Mouse (Mus musculus) spleen, adult 2 months (tissue): ENCODE measurements at regions not wholly inside any gene's neighbourhood (a gene's known extent, or its start where the extent isn't known, plus 50 kb on each side); places are given as distances from the start of the nearest gene placed in this dataset.

Experiments used
- DNase-seq, 2 experiments: peaks; one replicate each; pipeline versions ENCODE4 v3.0.0 to v3.0.0-alpha.2; 2012 to 2021; ENCODE audit warnings: low spot score in 2 of 2, low read depth in 1 of 2
- H3K27ac ChIP-seq: fragments of 200-500 bp; 2 replicates; pipeline ENCODE4 v1.5.1; 2012; ENCODE audit warnings: low read length, inconsistent platforms; ENCODE audit not compliant: insufficient read depth
- H3K27me3 ChIP-seq: fragments of 200-500 bp; 2 replicates; pipeline ENCODE4 v1.6.1; 2012; ENCODE audit warnings: mild to moderate bottlenecking, moderate library complexity, low read length, inconsistent platforms; ENCODE audit not compliant: control insufficient read depth, insufficient read depth
- H3K36me3 ChIP-seq: fragments of 200-500 bp; 2 replicates; pipeline ENCODE4 v1.6.1; 2012; ENCODE audit warnings: mild to moderate bottlenecking, low read length, inconsistent platforms; ENCODE audit not compliant: control insufficient read depth, insufficient read depth
- H3K4me1 ChIP-seq: fragments of 200-500 bp; 2 replicates; pipeline ENCODE4 v1.6.1; 2011; ENCODE audit warnings: inconsistent platforms; ENCODE audit not compliant: control insufficient read depth, insufficient read depth, insufficient read length
- H3K4me3 ChIP-seq: fragments of 200-500 bp; 2 replicates; pipeline ENCODE4 v1.5.1; 2011; ENCODE audit warnings: mild to moderate bottlenecking, inconsistent platforms; ENCODE audit not compliant: insufficient read depth, insufficient read length; ENCODE audit errors: extremely low read depth
- CTCF ChIP-seq: fragments of 200-500 bp; IDR thresholded peaks from 2 replicates; pipeline ENCODE4 v1.5.1; 2011; ENCODE audit warnings: mild to moderate bottlenecking, inconsistent platforms; ENCODE audit not compliant: insufficient read depth, insufficient read length, insufficient replicate concordance; ENCODE audit errors: extremely low read depth
- POLR2A ChIP-seq: fragments of 200-500 bp; IDR thresholded peaks from 2 replicates; pipeline ENCODE4 v1.6.1; 2011; ENCODE audit warnings: low read depth, low read length, inconsistent platforms
- WGBS: fragments of 180-500 bp; shearing (Covaris S2); methylation state at CpG from one replicate; pipeline ENCODE4 v1.1.7; 2018; 5-methylcytosine and 5-hydroxymethylcytosine counted together

- H3K4me1 ChIP-seq, result no peaks in the 10 kb centered on the region
- H3K27ac ChIP-seq, result no peak overlapping the region
- no peak for DNase-seq
- H3K27me3 ChIP-seq, result no peaks in the 10 kb centered on the region
- H3K36me3 ChIP-seq, result no peaks in the 10 kb centered on the region
- no peak overlapping the region for H3K4me3 ChIP-seq
- 52% methylated on average over 3 of the region's 3 CpGs for WGBS
- TF ChIP-seq CTCF (no peak), POLR2A (no peak)
Measured at GRCm38 (mm10) chr8:115486904-115487303, 220.7 kb downstream of the Maf start.

- Histone ChIP-seq H3K4me1 (no peaks in the 10 kb centered on the region), H3K36me3 (no peaks in the 10 kb centered on the region), H3K27me3 (no peaks in the 10 kb centered on the region), H3K4me3 (no peak overlapping the region), H3K27ac (no peak overlapping the region)
- WGBS, result 91% methylated on average over 7 of the region's 7 CpGs
- TF ChIP-seq POLR2A, result no peak
- TF ChIP-seq CTCF, result no peak
- DNase-seq, result no peak
Measured at GRCm38 (mm10) chr8:115481136-115481535, 226.5 kb downstream of the Maf start.

GRCm38 (mm10) chr8:115478406-115479060 lies 229.1 kb downstream of the Maf start:
- DNase-seq, result no peak
- no peak overlapping the region for H3K27ac ChIP-seq
- H3K4me3 ChIP-seq, result no peak overlapping the region
- no peak for TF ChIP-seq POLR2A
- no peaks in the 10 kb centered on the region for H3K27me3 ChIP-seq
- H3K36me3 ChIP-seq, result no peaks in the 10 kb centered on the region
- WGBS, result 87% methylated on average over 11 of the region's 11 CpGs
- H3K4me1 ChIP-seq, result no peaks in the 10 kb centered on the region

- WGBS, result 94% methylated on average over 9 of the region's 9 CpGs
- no peak overlapping the region for H3K27ac ChIP-seq
- no peak for DNase-seq
- H3K4me3 ChIP-seq, result no peak overlapping the region
- TF ChIP-seq POLR2A, result no peak
- TF ChIP-seq CTCF, result no peak
- no peaks in the 10 kb centered on the region for H3K4me1 ChIP-seq
- no peaks in the 10 kb centered on the region for H3K36me3 ChIP-seq
- no peaks in the 10 kb centered on the region for H3K27me3 ChIP-seq
Measured at GRCm38 (mm10) chr8:115476071-115476470, 231.5 kb downstream of the Maf start.

GRCm38 (mm10) chr8:115475156-115475555 lies 232.4 kb downstream of the Maf start:
- no peaks in the 10 kb centered on the region for H3K36me3 ChIP-seq
- no peak for DNase-seq
- no peak overlapping the region for H3K4me3 ChIP-seq
- no peak overlapping the region for H3K27ac ChIP-seq
- no peaks in the 10 kb centered on the region for H3K27me3 ChIP-seq
- TF ChIP-seq CTCF, result no peak
- no peak for TF ChIP-seq POLR2A
- 92% methylated on average over 10 of the region's 10 CpGs for WGBS
- no peaks in the 10 kb centered on the region for H3K4me1 ChIP-seq

- WGBS, result 80% methylated on average over 8 of the region's 8 CpGs
- TF ChIP-seq CTCF (no peak), POLR2A (no peak)
Measured at GRCm38 (mm10) chr8:115473974-115474373, 233.6 kb downstream of the Maf start.

GRCm38 (mm10) chr8:115466553-115466952 lies 241.0 kb downstream of the Maf start:
- no peaks in the 10 kb centered on the region for H3K36me3 ChIP-seq
- H3K4me1 ChIP-seq, result no peaks in the 10 kb centered on the region
- no peak for TF ChIP-seq POLR2A
- TF ChIP-seq CTCF, result no peak
- no peak overlapping the region for H3K27ac ChIP-seq
- no peaks in the 10 kb centered on the region for H3K27me3 ChIP-seq
- no peak overlapping the region for H3K4me3 ChIP-seq
- DNase-seq, result no peak
- 56% methylated on average over 9 of the region's 9 CpGs for WGBS

More at GRCm38 (mm10) chr8:115473974-115474373, 233.6 kb downstream of the Maf start:
- no peaks in the 10 kb centered on the region for H3K36me3 ChIP-seq
- H3K4me3 ChIP-seq, result no peak overlapping the region
- H3K4me1 ChIP-seq, result no peaks in the 10 kb centered on the region
- no peaks in the 10 kb centered on the region for H3K27me3 ChIP-seq
- no peak overlapping the region for H3K27ac ChIP-seq
- DNase-seq, result no peak

- no peaks in the 10 kb centered on the region for H3K27me3 ChIP-seq
- WGBS, result 78% methylated on average over 7 of the region's 7 CpGs
- DNase-seq, result no peak
- H3K36me3 ChIP-seq, result no peaks in the 10 kb centered on the region
- no peaks in the 10 kb centered on the region for H3K4me1 ChIP-seq
- no peak overlapping the region for H3K27ac ChIP-seq
- TF ChIP-seq POLR2A (no peak), CTCF (no peak)
- no peak overlapping the region for H3K4me3 ChIP-seq
Measured at GRCm38 (mm10) chr8:115466122-115466521, 241.5 kb downstream of the Maf start.
